Mouse (Mus musculus) spleen, adult 10 weeks (tissue): ENCODE results near the gene Fam50b. TPM values are rescaled to one million over a fixed set of nuclear protein-coding genes. Genes with fewer than 3 reads are reported as not detected.

Source experiments
- polyA plus RNA-seq: library from polyadenylated mRNA; stranded (reverse); fragments of 350-450 nt; fragmentation: Illumina TruSeq; extraction: RNeasy Lipid Tissue Mini Kit (QIAGEN cat#74804); gene quantifications from one replicate; pipeline ENCODE4 v1.2.3, GENCODE M21; 2015; ENCODE audit warnings: low replicate concordance; ENCODE audit not compliant: insufficient read depth

Fam50b gene
- polyA plus RNA-seq: not detected

DNA sequence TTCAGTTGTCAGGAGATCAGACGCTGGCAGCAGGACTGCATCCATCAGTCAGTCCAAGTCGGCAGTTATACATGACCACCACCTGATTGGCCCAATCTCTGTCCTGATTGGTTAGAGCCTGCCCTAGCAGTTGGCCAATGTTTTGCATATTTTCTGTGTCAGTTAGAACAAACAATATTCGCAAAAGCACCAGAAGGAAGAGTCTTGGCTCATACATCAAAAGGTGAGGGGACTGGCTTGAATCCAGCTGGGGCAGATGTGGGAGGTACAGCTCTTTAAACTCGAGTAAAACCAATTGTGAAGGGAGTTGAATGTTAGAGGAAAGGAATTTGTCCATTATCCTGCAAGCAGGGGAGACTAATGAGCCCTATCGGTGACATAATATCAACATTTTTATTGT lies at the start of gene Fam50b:
Fam50b (plus strand) TSS at position 165 of the 400 bp plus-strand sequence.

Other genes starting within 250 kb of the Fam50b start
- gene Pxdc1, start 81.4 kb upstream of the Fam50b start, polyA plus RNA-seq: 96.9 TPM
- 243 TPM for gene Prpf4b, start 140.5 kb downstream of the Fam50b start, polyA plus RNA-seq
- gene Fam217a, start 189.5 kb downstream of the Fam50b start, polyA plus RNA-seq: 0.29 TPM
- gene 4933417A18Rik, start 189.6 kb downstream of the Fam50b start, polyA plus RNA-seq: not detected
- 0.18 TPM for gene Eci3, start 229.0 kb downstream of the Fam50b start, polyA plus RNA-seq